Mouse (Mus musculus) heart, postnatal 0 days (tissue): Measurements from ENCODE around the gene C1qtnf5.

ENCODE experiments used
- CTCF ChIP-seq: IDR thresholded peaks from 2 replicates; pipeline ENCODE4 v1.5.1; 2016; ENCODE audit warnings: antibody characterized with exemption, control low read depth, low read depth
- EP300 ChIP-seq: IDR thresholded peaks from 2 replicates; pipeline ENCODE4 v1.6.1; 2016; ENCODE audit warnings: antibody characterized with exemption, low read depth

DNA sequence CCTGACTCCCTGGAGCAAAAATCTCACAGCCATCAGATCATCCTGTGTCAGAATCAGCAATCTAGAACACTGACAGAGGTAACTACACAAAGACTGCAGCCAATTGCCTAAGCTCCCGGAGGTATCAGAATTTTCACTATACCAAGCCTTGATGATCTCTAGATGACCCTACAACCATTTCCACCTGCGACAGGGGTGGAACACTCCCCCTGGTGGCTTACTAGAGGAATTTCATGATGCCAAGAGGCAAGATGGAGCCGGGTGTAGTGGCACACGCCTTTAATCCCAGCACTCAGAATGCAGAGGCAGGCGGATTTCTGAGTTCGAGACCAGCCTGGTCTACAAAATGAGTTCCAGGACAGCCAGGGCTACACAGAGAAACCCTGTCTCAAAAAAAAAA is 17.3 kb downstream of the C1qtnf5 start:
- TF ChIP-seq EP300 (no peak), CTCF (peak; percentile 54)
